Mouse (Mus musculus) ES-E14 (cell line): ENCODE results near the gene Bak1.

Experiments
- CHD2 ChIP-seq: IDR thresholded peaks from 2 replicates; pipeline ENCODE4 v1.6.1; 2014; ENCODE audit warnings: mild to moderate bottlenecking, low read depth, low read length, inconsistent platforms
- HCFC1 ChIP-seq: IDR thresholded peaks from 2 replicates; pipeline ENCODE4 v1.6.1; 2012; ENCODE audit warnings: low read length, inconsistent platforms, borderline replicate concordance; ENCODE audit not compliant: insufficient read depth

GRCm38 (mm10) chr17:27071630-27072029 lies 42.8 kb upstream of the Bak1 start:
- TF ChIP-seq HCFC1 (no peak), CHD2 (no peak)
